Mouse (Mus musculus) adrenal gland, adult 2 months (tissue): ENCODE results near the gene Zfp82. TPM values are rescaled to one million over a fixed set of nuclear protein-coding genes. Genes with fewer than 3 reads are reported as not detected.
"Not testable (repeated sequence)": the region's sequence is repeated elsewhere in the genome, so short reads cannot be mapped to it uniquely, and the experiment has no call there.

Source experiments
- DNase-seq: peaks from one replicate; pipeline ENCODE4 v3.0.0; 2021
- long read RNA-seq: library from polyadenylated mRNA; stranded (forward); transcript quantifications from one replicate; pipeline ENCODE4 v2.0.0, GENCODE M21; 2021
- polyA plus RNA-seq: library from polyadenylated mRNA; depleted of rRNA; stranded (reverse); fragments of >200 nt; gene quantifications from 2 replicates; pipeline ENCODE4 v1.2.3, GENCODE M21; 2012; rRNA removed
- total RNA-seq, 2 experiments: library from RNA; stranded (reverse); gene quantifications; 2 replicates each; pipeline ENCODE4 v1.2.3; 2021

Gene Zfp82
- total RNA-seq (1 to 10 TPM; 1.6 to 2.5 TPM), polyA plus RNA-seq (0.06 and 0.11 TPM in 2 replicates)
- long read RNA-seq, partial matches to known transcripts: 0 of 2 reads
- long read RNA-seq, other reads (novel, unspliced or antisense): 1 of 2 reads

- DNase-seq: peak; percentile 91
Measured at GRCm38 (mm10) chr7:30072146-30073028, at the start of gene Zfp82. Gene Zfp82, minus strand, starts transcription at chr7:30072900.

DNA sequence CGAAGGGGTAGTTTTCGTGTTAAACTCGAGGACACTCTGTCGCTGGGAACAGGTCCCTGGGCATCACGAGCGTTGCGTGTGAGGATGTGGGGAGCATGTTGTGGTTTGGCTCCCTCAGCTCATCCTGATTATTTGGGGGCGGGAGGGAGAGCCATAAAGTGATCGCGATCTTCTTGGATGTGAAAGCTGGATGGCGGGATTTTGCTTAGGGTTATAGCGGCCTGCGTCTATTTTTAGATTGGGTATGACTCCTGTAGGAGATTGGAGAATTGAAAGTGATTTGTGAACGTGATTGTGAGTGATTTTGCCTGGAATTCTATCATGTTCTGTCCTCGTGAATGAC, 49.5 kb upstream of the Zfp82 start:
- DNase-seq: no peak

DNA sequence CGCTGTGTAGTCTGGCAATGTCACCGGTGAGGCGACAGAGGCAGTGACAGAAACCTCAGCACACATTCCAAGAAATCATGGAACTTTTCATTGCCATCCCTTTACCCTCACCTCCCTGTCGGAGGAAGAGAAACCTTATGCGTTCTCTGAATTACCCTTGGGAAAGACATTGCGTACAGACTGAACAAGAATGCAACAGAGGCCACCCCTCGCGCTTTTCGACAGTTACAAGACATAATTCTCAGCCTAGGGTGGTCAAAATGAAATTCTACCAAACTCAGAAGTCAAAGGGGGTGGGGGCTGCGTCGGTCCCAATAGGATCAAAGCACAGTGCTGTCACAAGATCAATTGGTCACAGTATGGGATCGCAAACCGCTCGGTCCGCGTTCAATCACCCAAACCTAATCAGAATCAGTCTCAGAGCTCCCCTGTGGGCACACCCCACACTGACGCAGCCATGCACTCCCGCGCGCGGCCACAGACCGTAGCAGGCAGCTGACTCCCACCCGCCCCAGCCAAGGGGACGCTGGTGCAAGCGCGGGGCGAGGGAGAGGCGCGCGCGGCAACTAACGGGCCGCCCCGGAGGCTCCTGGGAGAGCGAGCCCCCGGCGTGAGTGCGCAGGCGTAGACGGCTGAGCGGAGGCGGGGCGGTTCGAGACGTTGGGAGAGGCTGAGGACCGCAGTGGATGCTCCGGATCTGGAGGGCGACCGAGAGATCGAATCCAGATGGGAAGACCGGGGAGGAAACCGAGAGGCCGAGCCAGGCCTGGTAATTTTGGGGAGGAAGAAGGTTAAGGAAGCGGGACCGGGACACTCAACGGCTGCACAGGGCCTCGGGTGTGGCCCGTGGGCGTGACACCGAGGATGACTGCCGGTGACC, 48.8 kb upstream of the Zfp82 start, which contains the start of gene Zfp382:
Gene Zfp382 (plus strand): TSS at position 635 of the 880 bp plus-strand sequence.
- DNase-seq: peak; percentile 95

DNA sequence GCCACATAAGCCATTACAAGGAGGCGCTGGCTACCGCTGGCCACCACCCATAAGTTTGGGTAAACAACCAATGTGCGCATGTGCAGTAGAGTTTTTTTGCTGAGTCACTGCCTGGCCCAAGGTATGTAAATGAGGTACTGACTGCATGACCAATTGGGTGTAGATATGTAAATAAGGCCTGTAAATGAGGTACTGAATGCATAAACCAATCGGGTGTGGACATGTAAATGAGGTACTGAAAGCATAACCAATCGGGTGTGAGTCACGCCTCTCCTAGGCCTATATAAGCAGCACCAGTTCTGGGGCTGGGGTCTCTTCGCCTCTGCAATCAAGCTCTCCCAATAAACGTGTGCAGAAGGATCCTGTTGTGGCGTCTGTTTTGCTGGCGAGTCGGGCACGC, 45.2 kb upstream of the Zfp82 start:
- DNase-seq: not testable (repeated sequence)

DNA sequence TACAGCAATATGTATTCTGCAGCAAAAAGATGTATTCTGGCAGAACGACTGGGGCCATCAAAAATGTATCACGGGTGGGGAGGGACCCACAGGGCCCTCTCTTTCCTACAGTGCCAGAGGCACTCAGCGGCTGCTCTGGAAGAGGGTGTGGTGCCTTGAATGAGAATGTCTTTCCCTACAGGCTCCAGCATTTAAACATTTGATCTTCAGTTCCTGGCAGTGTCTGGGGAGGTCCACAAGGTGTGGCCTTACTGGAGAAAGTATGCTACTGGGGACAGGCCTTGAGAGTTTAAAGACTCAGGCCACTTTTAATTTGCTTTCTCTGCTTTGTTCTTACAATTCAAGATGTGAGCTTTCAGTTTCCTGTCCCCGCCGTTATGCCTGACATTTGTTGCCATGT, 43.4 kb upstream of the Zfp82 start:
- DNase-seq: no peak

DNA sequence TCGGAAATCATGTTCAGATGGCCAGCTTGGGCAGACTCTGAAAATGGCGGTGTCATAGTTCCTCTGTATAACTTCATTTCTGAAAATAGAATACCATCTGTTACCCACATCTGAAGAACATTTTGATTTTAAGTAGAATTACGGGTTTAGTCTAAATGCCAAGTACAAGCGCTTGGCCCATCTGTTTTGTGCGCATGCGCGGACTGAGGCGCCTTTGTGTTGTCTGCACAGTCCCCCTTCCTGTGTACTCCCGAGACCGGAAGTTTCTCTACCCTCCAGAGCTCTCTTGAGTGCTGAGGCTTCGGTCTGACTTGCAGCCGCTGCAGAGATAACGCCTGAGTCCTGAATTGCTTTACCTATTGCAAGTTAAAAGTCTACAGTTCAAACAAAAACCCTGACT, 26.6 kb upstream of the Zfp82 start:
- DNase-seq: no peak

DNA sequence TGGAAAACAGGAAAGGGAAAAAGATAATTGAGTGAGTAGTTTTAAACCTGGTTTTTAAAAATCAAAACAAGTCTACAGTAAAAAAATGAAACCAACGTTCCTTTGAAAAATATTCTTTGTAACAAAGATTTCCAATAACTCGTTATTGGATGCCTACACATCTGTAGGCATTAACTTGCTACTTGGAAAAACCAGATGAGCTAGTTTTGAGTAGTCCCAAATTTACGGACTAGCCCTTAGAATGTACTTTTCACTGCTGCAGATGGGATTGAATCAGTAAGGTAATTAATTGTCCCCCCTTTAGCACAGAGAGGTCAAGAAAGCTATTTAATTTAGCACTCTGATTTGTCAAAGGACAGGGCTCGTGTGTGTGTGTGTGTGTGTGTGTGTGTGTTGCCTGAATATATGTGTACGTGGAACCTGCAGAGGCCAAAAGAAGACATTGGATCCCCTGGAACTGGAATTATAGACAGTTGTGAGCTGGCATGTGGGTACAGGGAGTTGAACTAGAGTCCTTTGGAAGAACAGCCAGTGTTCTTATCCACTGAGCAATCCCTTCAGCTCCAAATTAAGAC, 22.9 kb upstream of the Zfp82 start:
- DNase-seq: no peak

- peak; percentile 92 for DNase-seq
Measured at GRCm38 (mm10) chr7:30094646-30095429, 22.1 kb upstream of the Zfp82 start, which contains the start of gene Zfp260. Gene Zfp260, plus strand, starts transcription at chr7:30094777.

- no peak for DNase-seq
Measured at GRCm38 (mm10) chr7:30093918-30094415, 21.3 kb upstream of the Zfp82 start.

DNA sequence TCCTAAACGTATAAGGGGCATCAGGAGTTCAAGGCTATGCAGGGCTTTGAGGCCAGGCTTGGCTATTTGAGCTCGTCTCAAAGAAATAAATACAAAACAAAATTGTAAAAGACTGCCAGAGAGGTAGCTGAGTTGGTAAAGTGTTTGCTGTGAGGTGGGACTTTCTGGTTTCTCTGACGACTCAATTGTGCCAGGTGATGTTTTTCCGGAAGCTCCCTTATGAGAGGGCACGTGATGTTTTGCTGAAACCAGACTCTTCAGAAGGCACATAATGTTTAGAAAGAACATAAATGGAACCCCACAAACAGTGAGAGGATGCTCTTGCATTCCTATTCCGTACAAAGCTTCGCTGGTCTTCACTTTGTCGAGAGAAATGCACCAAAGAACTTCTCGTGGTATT, 20.0 kb upstream of the Zfp82 start:
- no peak for DNase-seq

GRCm38 (mm10) chr7:30090970-30091585, 18.4 kb upstream of the Zfp82 start:
- DNase-seq: no peak

GRCm38 (mm10) chr7:30090092-30090969, 17.6 kb upstream of the Zfp82 start, which contains the start of the genes Gm26920 and Zfp566:
Gene Gm26920, minus strand, starts transcription at chr7:30090410.
Gene Zfp566, minus strand, starts transcription at chr7:30090527.
- peak; percentile 98 for DNase-seq

- DNase-seq: no peak
Measured at GRCm38 (mm10) chr7:30089405-30089804, 16.7 kb upstream of the Zfp82 start.

DNA sequence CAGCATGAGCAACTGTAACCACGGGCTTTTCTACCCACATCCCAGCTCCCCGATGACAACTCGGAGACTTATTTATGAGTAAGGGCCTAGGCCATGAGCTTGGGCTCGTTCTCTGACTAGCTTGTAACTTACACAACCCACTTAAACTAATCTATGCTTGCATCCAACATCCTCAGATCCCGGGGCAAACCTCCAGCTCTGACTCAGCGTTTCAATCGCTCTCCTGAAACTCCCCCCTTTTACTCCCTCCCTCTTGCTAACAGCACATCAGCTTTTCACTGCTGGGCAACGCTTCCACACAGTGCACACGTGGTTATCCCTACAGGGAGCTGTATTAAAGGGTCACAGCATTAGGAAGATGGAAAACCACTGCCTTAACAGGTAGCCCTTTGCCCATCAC, 13.8 kb upstream of the Zfp82 start:
- DNase-seq: no peak

GRCm38 (mm10) chr7:30064622-30065021, 8.1 kb downstream of the Zfp82 start:
- DNase-seq: no peak

DNA sequence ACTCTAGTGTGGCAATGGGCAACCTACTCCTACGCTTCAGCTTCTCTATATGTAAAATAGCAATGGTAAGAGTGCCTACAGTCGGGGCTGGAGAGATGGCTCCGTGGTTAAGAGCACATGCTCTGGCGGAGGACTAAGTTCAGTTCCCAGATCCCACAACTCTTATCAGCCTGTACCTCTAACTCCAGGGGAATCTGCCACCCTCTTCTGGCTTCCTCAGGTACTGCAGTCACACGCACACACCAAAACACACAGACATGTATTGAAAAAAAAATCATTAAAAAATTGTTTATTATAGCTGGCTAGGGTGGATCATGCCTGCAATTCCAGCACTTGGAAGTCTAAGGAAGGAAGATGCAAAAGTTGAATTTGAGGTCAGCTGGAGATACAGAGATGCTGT, 10.2 kb downstream of the Zfp82 start:
- no peak for DNase-seq

GRCm38 (mm10) chr7:30060341-30060740, 12.4 kb downstream of the Zfp82 start:
- no peak for DNase-seq

DNA sequence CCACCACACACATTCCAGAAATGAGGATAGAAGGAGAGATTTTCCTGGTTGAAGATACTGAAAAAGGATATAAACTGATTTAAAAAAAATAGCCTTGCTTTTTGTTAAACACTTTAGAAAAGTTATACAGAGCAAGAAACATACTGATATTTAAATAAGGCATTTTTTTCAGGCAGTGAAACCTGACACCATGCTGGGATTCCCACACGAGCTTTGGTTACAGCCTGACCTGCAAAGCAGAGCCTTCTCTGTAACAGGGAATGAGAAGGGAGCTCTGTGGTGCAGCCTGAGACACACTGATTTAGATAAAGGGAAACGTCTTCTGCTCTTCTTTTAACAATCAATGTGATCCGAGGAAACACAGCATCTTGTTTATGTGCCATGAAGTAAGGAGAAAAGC, 19.1 kb downstream of the Zfp82 start:
- DNase-seq: no peak

GRCm38 (mm10) chr7:30050882-30051548, 21.7 kb downstream of the Zfp82 start, which contains the start of gene Zfp14:
Gene Zfp14, minus strand, starts transcription at chr7:30051380.
- DNase-seq: peak; percentile 93
